Mouse (Mus musculus) heart, postnatal 0 days (tissue): ENCODE measurements at regions not wholly inside any gene's neighbourhood (a gene's known extent, or its start where the extent isn't known, plus 50 kb on each side); places are given as distances from the start of the nearest gene placed in this dataset.
"Not testable (repeated sequence)": the region's sequence is repeated elsewhere in the genome, so short reads cannot be mapped to it uniquely, and the experiment has no call there.

ENCODE experiments used
- ATAC-seq: fragments of 200-750 bp; cut with Nextera tagmentation; 2 replicates; pipeline ENCODE4 v1.8.0; 2017; ENCODE audit warnings: low read depth, moderate number of reproducible peaks, moderate library complexity; ENCODE audit not compliant: insufficient read depth
- DNase-seq: peaks from one replicate; pipeline ENCODE4 v3.0.0-alpha.2; 2016; ENCODE audit warnings: low spot score
- H3K27ac ChIP-seq: fragments of 300-500 bp; sonication (generic); 2 replicates; pipeline ENCODE4 v1.5.1; 2014; ENCODE audit warnings: low read depth, mild to moderate bottlenecking
- H3K27me3 ChIP-seq: fragments of 300-500 bp; sonication (generic); 2 replicates; pipeline ENCODE4 v1.6.1; 2014; ENCODE audit warnings: low read length, mixed read lengths; ENCODE audit not compliant: control insufficient read depth, insufficient read depth
- H3K36me3 ChIP-seq: fragments of 300-500 bp; sonication (generic); replicated peaks from 2 replicates; pipeline ENCODE4 v1.6.1; 2014; ENCODE audit warnings: low read length, mixed read lengths; ENCODE audit not compliant: control insufficient read depth, insufficient read depth
- H3K4me1 ChIP-seq: fragments of 300-500 bp; sonication (generic); 2 replicates; pipeline ENCODE4 v1.6.1; 2014; ENCODE audit warnings: antibody characterized with exemption; ENCODE audit not compliant: control insufficient read depth, insufficient read depth
- H3K4me2 ChIP-seq: fragments of 300-500 bp; sonication (generic); 2 replicates; pipeline ENCODE4 v1.6.1; 2014; ENCODE audit warnings: low read depth, mild to moderate bottlenecking, low read length, moderate library complexity
- H3K4me3 ChIP-seq: fragments of 300-500 bp; sonication (generic); 2 replicates; pipeline ENCODE4 v1.5.1; 2014; ENCODE audit warnings: low read depth, low read length
- H3K9ac ChIP-seq: fragments of 300-500 bp; sonication (generic); replicated peaks from 2 replicates; pipeline ENCODE4 v1.6.1; 2014; ENCODE audit warnings: low read depth, low read length, mixed read lengths
- H3K9me3 ChIP-seq: fragments of 300-500 bp; sonication (generic); replicated peaks from 2 replicates; pipeline ENCODE4 v1.6.1; 2016; ENCODE audit warnings: low read length; ENCODE audit not compliant: control insufficient read depth
- CTCF ChIP-seq: IDR thresholded peaks from 2 replicates; pipeline ENCODE4 v1.5.1; 2016; ENCODE audit warnings: antibody characterized with exemption, control low read depth, low read depth
- EP300 ChIP-seq: IDR thresholded peaks from 2 replicates; pipeline ENCODE4 v1.6.1; 2016; ENCODE audit warnings: antibody characterized with exemption, low read depth
- WGBS: fragments of 180-500 bp; shearing (Covaris S2); extraction: QIAGEN DNeasy Blood & Tissue Kit; methylation state at CpG from one replicate; pipeline ENCODE4 v1.1.7; 2014; 5-methylcytosine and 5-hydroxymethylcytosine counted together

DNA sequence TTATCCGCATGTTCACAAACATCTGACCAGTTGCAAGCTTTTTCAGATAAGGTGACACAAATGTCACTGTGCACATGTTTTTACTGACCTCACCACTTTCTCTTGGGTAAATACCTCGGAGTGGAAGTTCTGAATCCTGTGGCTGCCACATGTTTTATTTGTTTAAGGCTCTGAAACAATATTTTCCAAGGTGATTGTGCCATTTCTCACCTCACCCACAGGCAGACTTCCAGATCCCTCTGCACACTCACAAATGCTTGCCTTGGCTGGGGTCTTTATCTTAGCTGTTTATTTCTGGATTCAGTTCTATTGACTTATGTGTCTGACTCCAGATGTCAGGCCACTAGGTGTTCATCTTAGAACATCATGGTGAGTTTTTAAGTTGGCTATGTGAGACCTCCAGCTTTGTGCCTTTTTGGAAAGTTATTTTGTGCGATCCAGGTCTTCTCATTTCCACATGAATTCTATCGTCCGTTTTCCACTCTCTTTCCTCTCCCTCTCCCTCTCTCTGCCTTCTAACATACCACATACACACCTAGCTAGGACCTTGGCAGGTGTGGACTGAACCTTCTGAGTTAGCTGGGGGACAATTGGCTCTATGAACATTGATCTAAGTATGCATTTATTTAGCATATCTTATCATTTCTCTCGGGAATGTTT is 133.6 kb downstream of the Dll1 start:
- no peaks in the 10 kb centered on the region for H3K4me1 ChIP-seq
- ATAC-seq: no peak
- no peak overlapping the region for H3K4me2 ChIP-seq
- H3K4me3 ChIP-seq: no peak overlapping the region
- H3K27me3 ChIP-seq: peaks cover 5% of the 10 kb centered on the region; the same call in 1 of the 2 replicates
- no peak for TF ChIP-seq EP300
- no peak for TF ChIP-seq CTCF
- no peak for DNase-seq
- H3K27ac ChIP-seq: no peak overlapping the region
- 60% methylated on average over 6 of the region's 6 CpGs for WGBS
- H3K36me3 ChIP-seq: no peaks in the 10 kb centered on the region
- H3K9me3 ChIP-seq: no peaks in the 10 kb centered on the region
- H3K9ac ChIP-seq: no peak overlapping the region

DNA sequence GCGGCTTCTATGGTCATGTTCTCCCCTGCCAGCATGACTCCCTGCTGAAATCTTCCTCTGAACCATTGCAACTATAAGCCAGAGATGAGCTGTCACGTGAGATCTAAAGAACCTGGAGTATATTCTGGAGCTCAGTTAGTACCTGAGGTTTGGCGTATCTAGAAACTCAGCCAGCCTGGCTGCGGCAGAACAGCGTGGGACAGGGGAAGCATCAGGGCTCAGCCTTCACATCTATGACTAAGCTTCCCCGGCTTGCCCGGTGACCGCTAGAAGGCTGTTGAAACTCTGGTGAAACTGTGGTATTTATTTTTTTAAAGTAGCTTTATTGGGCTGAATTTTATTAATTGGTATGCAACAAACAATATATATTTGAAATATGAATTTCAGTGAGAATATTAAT is 134.3 kb downstream of the Dll1 start:
- ATAC-seq (no peak), DNase-seq (no peak)
- Histone ChIP-seq H3K4me2 (no peak overlapping the region), H3K27ac (no peak overlapping the region), H3K4me1 (no peaks in the 10 kb centered on the region), H3K36me3 (no peaks in the 10 kb centered on the region), H3K9me3 (no peaks in the 10 kb centered on the region), H3K9ac (no peak overlapping the region), H3K27me3 (no peaks in the 10 kb centered on the region; the same call in 1 of the 2 replicates), H3K4me3 (no peak overlapping the region)
- TF ChIP-seq CTCF (no peak), EP300 (no peak)
- WGBS: 75% methylated on average over 8 of the region's 8 CpGs

DNA sequence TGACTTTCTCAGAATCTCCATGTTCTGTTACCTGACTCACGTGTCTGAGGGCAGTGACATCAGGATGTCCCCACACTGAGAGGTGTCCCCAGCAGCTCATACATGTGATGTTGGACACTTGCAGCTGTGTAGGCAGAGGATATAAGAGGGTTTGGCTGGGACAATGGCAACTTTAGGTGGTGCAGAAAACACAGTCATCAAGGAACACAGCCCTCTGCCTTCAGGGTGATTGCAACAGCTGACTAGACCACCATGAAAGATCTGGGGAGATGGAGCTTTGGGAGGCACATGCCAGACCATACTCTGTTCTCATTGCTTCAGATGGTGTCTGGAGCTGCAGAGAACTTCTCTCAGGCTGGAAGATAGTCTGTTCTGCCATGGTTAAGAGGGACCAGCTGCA is 135.2 kb downstream of the Dll1 start:
- no peak overlapping the region for H3K9ac ChIP-seq
- no peak overlapping the region for H3K4me2 ChIP-seq
- ATAC-seq: no peak
- no peaks in the 10 kb centered on the region for H3K4me1 ChIP-seq
- no peaks in the 10 kb centered on the region for H3K9me3 ChIP-seq
- no peak overlapping the region for H3K27ac ChIP-seq
- 56% methylated on average over 1 of the region's 1 CpGs for WGBS
- DNase-seq: no peak
- H3K4me3 ChIP-seq: no peak overlapping the region
- no peak for TF ChIP-seq CTCF
- TF ChIP-seq EP300: no peak
- H3K27me3 ChIP-seq: no peaks in the 10 kb centered on the region; the same call in 1 of the 2 replicates
- H3K36me3 ChIP-seq: no peaks in the 10 kb centered on the region

DNA sequence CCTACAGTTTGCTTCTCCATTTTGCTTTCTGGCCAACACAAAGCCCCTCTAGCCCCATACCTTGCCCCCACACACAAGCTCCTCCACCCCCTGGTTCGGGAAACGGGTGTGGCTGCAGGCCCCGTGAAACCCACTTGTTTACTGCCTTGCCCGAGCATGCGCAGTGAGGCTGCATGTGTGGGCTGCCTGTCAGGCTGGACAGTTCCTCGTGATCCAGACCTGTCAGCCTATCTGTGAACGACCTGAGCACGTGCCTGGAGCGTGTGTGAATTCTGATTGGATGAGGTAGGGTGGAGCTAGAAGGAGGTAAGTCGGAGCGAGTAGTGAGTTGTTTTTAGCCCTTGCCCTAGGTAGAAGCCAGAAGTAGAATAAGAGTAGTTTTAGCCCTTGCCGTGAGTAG is 136.0 kb downstream of the Dll1 start:
- 52% methylated on average over 12 of the region's 12 CpGs for WGBS
- not testable (repeated sequence) for H3K27ac ChIP-seq, H3K36me3 ChIP-seq, H3K9ac ChIP-seq, ATAC-seq, H3K4me1 ChIP-seq, H3K4me3 ChIP-seq, H3K4me2 ChIP-seq, DNase-seq, H3K9me3 ChIP-seq, H3K27me3 ChIP-seq

DNA sequence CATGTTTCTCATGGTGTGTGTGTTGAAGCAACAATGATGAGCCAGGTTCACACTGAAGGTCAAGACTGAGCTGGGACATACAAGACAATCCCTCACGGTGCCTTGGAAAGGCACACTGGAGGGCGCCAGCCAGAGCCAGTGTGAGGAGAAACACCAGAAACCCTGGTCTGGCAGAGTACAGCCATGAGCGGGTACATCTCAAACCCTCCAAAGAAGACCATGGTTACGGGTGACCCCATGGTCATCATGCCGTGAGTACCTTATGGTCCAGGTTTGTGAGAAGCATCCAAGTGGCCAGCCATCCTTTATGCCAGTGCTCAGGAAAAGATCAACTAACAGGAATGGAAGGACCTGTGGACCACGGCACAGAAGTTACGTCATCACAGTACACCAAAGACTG is 136.7 kb downstream of the Dll1 start:
- WGBS: 90% methylated on average over 7 of the region's 7 CpGs
- TF ChIP-seq CTCF (no peak), EP300 (no peak)
- no peak overlapping the region for H3K4me3 ChIP-seq
- ATAC-seq (no peak), DNase-seq (no peak)
- H3K9ac ChIP-seq: no peak overlapping the region
- H3K27ac ChIP-seq: no peak overlapping the region
- no peaks in the 10 kb centered on the region for H3K4me1 ChIP-seq
- no peak overlapping the region for H3K4me2 ChIP-seq
- no peaks in the 10 kb centered on the region for H3K36me3 ChIP-seq
- no peaks in the 10 kb centered on the region for H3K9me3 ChIP-seq
- no peaks in the 10 kb centered on the region; the same call in 1 of the 2 replicates for H3K27me3 ChIP-seq

DNA sequence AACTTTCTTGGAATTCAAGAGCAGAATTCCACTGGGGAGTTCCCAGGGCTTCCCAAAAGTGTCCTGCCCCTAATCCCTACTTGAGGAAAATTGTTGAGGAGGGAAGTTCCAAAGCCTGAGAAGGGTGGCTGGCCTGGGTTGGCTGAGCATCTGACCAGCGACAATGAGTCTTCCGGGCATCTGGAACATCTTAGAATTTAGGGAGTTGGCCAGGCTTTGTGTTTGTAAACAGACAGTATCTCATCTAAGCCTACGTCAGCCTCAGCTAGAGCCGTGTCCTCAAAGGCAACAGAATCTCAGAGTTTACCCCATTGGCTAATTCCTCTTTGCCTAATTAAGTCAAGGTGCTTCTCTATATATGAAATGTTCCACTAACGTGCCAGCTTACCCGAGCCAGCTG is 141.6 kb downstream of the Dll1 start:
- no peak overlapping the region for H3K4me3 ChIP-seq
- no peak overlapping the region for H3K9ac ChIP-seq
- no peak for TF ChIP-seq EP300
- TF ChIP-seq CTCF: no peak
- H3K27me3 ChIP-seq: no peaks in the 10 kb centered on the region; the same call in 1 of the 2 replicates
- no peak overlapping the region for H3K27ac ChIP-seq
- no peaks in the 10 kb centered on the region for H3K4me1 ChIP-seq
- DNase-seq: no peak
- H3K4me2 ChIP-seq: no peak overlapping the region
- ATAC-seq: no peak
- H3K36me3 ChIP-seq: no peaks in the 10 kb centered on the region
- no peaks in the 10 kb centered on the region for H3K9me3 ChIP-seq
- 73% methylated on average over 6 of the region's 6 CpGs for WGBS
